Mouse (Mus musculus) cerebellum, adult 2 months (tissue): ENCODE results near the gene Hsdl2.

Source experiments
- CTCF ChIP-seq: fragments of 200-500 bp; IDR thresholded peaks from 2 replicates; pipeline ENCODE4 v1.5.1; 2011; ENCODE audit warnings: low read depth, mild to moderate bottlenecking, control low read depth, low read length, moderate library complexity, borderline replicate concordance; ENCODE audit not compliant: insufficient read depth
- POLR2A ChIP-seq: fragments of 200-500 bp; IDR thresholded peaks from 2 replicates; pipeline ENCODE4 v1.6.1; 2011; ENCODE audit warnings: low read length, control low read depth, borderline replicate concordance; ENCODE audit not compliant: insufficient read depth

- TF ChIP-seq CTCF, result no peak
- no peak for TF ChIP-seq POLR2A
Observed at GRCm38 (mm10) chr4:59666550-59667317, 85.4 kb downstream of the Hsdl2 start.
